27 mouse cellular contexts compared by ENCODE assay signal in the genomic region with DNA sequence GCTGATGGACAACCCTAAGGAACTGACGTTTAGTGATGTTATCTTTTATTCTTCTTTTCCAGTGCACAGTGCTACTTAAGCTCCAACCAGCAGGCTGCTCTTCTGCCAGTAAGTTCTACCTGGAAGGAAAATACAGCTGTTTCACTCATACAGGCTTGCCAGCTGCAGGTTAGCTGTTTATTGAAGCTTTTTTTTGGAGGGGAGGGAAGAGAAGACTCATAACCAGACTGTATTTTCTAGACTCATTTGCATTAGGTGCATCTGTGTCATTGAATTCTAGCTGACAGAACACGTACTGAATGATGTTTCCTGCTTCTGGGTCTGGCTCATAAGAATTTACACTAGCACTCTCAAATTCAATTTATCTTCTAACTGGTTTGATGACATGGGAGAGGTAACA.
"Had no signal": no experiment of that assay in that cellular context is flagged by ENCODE, and none has a peak within 500 bp of the region (broad histone marks: within the 10 kb centered on the region; RNA-seq: fewer than 3 reads in every experiment).

No protein-coding gene starts in this region.

- ATAC-seq: forebrain, embryonic 13.5 days; forebrain, embryonic 14.5 days; forebrain, embryonic 15.5 days; forebrain, embryonic 16.5 days; forebrain, postnatal 0 days had no signal

- H3K4me3 ChIP-seq: embryonic facial prominence, embryonic 10.5 days; embryonic facial prominence, embryonic 12.5 days; embryonic facial prominence, embryonic 13.5 days; embryonic facial prominence, embryonic 15.5 days; erythroblast, embryonic 14.5 days; forebrain, embryonic 10.5 days; forebrain, embryonic 12.5 days; forebrain, embryonic 13.5 days; forebrain, embryonic 15.5 days; gastrocnemius, adult 2 months; heart, adult 2 months; heart, embryonic 10.5 days had no signal

- H3K27me3 ChIP-seq: embryonic facial prominence, embryonic 12.5 days; embryonic facial prominence, embryonic 13.5 days; embryonic facial prominence, embryonic 15.5 days; forebrain, embryonic 12.5 days; forebrain, embryonic 13.5 days; forebrain, embryonic 15.5 days had no signal

- H3K27ac ChIP-seq: embryonic facial prominence, embryonic 10.5 days; embryonic facial prominence, embryonic 12.5 days; embryonic facial prominence, embryonic 13.5 days; embryonic facial prominence, embryonic 15.5 days; forebrain, embryonic 10.5 days; forebrain, embryonic 12.5 days; forebrain, embryonic 13.5 days; forebrain, embryonic 15.5 days; gastrocnemius, adult 2 months; heart, adult 2 months; heart, embryonic 10.5 days had no signal

- H3K4me1 ChIP-seq: embryonic facial prominence, embryonic 10.5 days; embryonic facial prominence, embryonic 12.5 days; embryonic facial prominence, embryonic 13.5 days; embryonic facial prominence, embryonic 15.5 days; forebrain, embryonic 10.5 days; forebrain, embryonic 12.5 days; forebrain, embryonic 13.5 days; forebrain, embryonic 15.5 days; heart, embryonic 10.5 days had no signal

- H3K9ac ChIP-seq: embryonic facial prominence, embryonic 12.5 days; embryonic facial prominence, embryonic 13.5 days; embryonic facial prominence, embryonic 15.5 days; forebrain, embryonic 12.5 days; forebrain, embryonic 13.5 days; forebrain, embryonic 15.5 days; forebrain, postnatal 0 days had no signal

- H3K4me2 ChIP-seq: embryonic facial prominence, embryonic 12.5 days; embryonic facial prominence, embryonic 13.5 days; embryonic facial prominence, embryonic 15.5 days; forebrain, embryonic 12.5 days; forebrain, embryonic 13.5 days; forebrain, embryonic 15.5 days had no signal

- H3K36me3 ChIP-seq: embryonic facial prominence, embryonic 10.5 days; embryonic facial prominence, embryonic 12.5 days; embryonic facial prominence, embryonic 13.5 days; embryonic facial prominence, embryonic 15.5 days; forebrain, embryonic 10.5 days; forebrain, embryonic 12.5 days; forebrain, embryonic 15.5 days; heart, embryonic 10.5 days had no signal

- H3K9me3 ChIP-seq: embryonic facial prominence, embryonic 10.5 days; embryonic facial prominence, embryonic 12.5 days; embryonic facial prominence, embryonic 13.5 days; embryonic facial prominence, embryonic 15.5 days; forebrain, embryonic 10.5 days; forebrain, embryonic 12.5 days; forebrain, embryonic 13.5 days; forebrain, embryonic 15.5 days; heart, embryonic 10.5 days had no signal

- DNase-seq: cerebellum, adult 9-11 months; cerebellum, postnatal 10 days; cerebellum, postnatal 14 days; cerebellum, postnatal 25 days; cerebellum, postnatal 36 days; embryo, embryonic 11 days; forebrain, postnatal 0 days; gastrocnemius, adult 2 months; gastrocnemius, postnatal 10 days; gastrocnemius, postnatal 14 days; gastrocnemius, postnatal 25 days; gastrocnemius, postnatal 36 days; heart, adult 11 months; heart, adult 18-20 months; heart, adult 2 months had no signal
